Mouse (Mus musculus) c-Kit-positive CD71-positive TER-119-positive erythroid progenitor cells, embryonic 14.5 days (primary cell): ENCODE results near the gene Cep41.

Source experiments
- DNase-seq: peaks from one replicate; pipeline ENCODE4 v3.0.0-alpha.2; 2013; ENCODE audit warnings: low spot score

Cep41 gene

DNA sequence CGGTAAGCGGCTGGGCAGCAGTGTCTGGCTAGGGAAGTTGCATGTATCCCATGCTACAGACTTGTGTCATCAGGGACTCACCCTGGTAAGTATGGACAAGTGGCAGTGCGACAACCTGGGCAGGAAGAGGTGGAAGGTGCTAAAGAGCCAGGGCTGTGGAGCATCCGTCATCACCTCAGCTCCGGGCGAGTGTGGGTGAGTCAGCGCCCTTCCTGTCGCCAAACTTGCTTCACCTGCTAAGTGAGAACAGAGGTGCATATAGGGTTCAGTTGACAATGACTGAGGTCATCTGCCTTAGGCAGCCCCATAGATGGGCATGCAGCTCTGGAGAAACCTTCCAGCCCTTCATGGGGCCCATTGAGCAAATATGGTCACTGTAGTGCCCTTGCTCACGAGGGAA lies 68.8 kb downstream of the Cep41 start:
- DNase-seq: no peak

- DNase-seq: no peak
Measured at GRCm38 (mm10) chr6:30621986-30622389, 71.6 kb downstream of the Cep41 start.

GRCm38 (mm10) chr6:30620994-30621393 lies 72.6 kb downstream of the Cep41 start:
- DNase-seq: no peak

DNA sequence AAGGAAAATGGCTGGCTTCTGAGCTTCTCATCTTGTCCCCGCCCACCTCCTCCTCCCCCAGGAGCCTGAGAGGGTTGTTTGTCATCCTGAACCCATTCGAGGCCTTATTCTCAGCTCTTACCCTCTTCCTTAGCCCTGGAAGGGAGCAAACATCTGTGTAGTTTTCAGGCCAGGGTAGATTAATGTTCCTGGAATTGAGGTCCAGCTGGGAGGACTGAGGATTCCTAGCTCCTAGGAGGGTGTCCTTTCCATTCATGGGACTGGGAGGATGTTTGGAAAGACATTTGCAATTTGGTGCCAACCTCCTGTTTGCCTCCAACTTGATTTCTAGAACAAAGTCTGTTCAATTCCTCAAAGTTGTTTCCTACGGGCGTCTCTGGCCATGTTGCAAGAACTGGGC lies 73.0 kb downstream of the Cep41 start:
- DNase-seq: no peak

GRCm38 (mm10) chr6:30619606-30620005 lies 73.9 kb downstream of the Cep41 start:
- no peak for DNase-seq

DNA sequence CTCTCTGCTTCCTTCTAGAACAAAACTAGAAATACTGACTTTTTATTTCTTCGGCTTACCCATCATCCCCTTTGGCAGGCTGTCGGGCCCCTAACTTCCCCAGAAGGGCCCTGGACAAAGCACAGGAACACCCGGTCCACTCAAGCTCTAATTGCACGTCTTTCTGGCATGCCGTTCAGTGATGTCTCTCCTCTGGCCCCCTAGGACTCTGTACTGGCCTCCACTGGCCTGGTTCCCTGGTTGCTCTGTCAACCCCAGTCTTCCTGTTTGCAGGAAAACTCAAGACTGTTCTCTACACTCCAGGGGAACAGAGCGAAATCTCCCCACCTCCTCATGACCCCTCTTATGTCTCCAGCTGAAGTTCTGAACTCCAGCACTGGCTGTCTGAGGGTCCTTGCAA lies 74.8 kb downstream of the Cep41 start:
- no peak for DNase-seq

DNA sequence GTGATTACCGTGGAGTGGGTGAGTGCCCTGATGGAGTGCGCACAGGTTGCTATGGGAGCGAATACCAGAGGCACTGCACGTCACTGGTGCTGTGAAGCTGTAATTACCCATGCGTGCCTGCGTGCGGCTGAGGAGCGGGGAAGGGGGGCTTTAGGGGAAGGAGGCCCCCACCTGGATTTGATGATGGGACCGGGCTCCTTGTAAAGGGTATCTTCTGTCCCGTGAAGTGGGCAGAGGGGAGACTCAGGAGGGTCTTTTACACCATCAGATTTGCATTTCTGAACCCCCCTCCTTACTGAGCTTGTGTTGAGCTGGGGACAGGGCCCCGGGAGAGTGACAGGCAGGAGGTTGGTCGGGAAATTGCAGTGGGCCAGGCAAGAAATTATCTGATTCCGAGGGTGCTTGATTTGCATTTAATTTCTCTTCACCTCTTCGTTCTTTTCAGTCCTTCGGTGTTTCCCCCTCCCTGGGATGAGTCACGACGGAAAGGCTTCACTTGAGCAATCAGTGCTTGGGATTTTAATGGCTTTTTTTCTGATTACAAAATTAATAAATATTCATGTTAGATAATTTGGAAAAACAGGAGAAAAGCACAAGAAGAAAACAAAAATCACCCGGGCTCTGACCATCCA lies 75.5 kb downstream of the Cep41 start:
- no peak for DNase-seq

GRCm38 (mm10) chr6:30617020-30617958 lies 76.3 kb downstream of the Cep41 start:
- DNase-seq: no peak

DNA sequence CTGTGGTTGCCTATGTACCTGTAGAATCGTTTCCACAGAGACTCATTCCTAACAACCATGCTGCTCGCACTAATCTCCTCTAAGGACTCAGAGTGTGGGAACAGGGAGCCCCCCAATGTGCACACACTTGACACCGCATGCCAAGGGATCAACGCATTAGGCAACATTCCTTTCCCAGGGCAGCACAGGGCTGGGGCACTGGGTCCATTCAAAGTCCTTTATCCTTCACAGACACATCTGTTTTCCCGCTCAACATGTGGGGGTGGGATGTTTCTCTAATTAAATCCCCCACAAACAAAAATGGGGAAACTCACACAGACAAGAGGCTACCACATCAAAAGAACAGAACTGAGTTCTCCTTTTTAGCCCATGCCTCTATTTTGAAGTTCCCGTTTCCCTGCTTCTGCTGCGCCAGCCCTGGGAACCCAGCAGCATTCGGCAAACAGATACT lies 77.0 kb downstream of the Cep41 start:
- DNase-seq: no peak

DNA sequence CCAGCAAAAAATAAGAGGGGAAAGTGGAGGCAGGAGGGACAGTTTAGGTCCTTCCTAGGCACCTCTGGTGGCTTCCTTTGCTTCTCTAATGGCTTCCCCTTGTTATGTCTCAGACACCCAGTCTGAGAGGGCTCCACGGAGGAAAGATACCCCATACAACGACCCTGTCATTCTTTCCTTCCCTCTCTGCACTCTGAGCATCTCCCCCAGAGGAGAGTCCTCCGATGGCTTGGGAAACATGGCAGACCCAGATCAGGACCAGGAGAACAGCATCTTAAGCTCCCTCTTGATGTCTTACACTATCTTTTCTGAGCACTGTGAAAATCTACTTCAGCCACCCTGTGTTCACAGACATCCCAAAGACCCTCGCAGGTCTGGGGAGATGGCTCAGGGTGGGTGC lies 77.8 kb downstream of the Cep41 start:
- no peak for DNase-seq

DNA sequence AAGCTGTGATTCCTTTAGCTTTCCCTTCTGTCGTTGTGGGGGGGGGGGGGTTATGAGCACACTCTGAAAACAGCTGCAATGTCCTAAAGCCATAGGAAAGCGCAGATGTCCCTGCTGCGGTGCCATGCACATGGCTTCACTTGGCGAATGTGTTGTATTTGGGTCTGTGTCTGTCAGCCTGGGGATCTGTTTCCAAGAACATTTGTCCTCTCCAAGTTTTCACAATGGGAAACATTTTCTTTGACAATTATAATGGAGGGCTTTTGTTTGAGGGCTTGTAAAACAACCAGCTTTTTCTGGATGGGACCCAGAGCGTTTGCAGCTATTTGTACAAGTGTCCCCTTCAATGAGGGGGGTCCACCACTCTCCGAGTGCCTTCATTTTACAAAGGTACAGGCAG lies 79.3 kb downstream of the Cep41 start:
- DNase-seq: no peak

- DNase-seq: no peak
Measured at GRCm38 (mm10) chr6:30611212-30611611, 82.3 kb downstream of the Cep41 start.

- DNase-seq: no peak
Measured at GRCm38 (mm10) chr6:30610710-30611109, 82.8 kb downstream of the Cep41 start, which contains the start of gene Cpa5. Gene Cpa5 (plus strand): TSS chr6:30611010.

- DNase-seq: no peak
Measured at GRCm38 (mm10) chr6:30605672-30606071, 87.9 kb downstream of the Cep41 start.

- DNase-seq: no peak
Measured at GRCm38 (mm10) chr6:30605111-30605510, 88.4 kb downstream of the Cep41 start.

DNA sequence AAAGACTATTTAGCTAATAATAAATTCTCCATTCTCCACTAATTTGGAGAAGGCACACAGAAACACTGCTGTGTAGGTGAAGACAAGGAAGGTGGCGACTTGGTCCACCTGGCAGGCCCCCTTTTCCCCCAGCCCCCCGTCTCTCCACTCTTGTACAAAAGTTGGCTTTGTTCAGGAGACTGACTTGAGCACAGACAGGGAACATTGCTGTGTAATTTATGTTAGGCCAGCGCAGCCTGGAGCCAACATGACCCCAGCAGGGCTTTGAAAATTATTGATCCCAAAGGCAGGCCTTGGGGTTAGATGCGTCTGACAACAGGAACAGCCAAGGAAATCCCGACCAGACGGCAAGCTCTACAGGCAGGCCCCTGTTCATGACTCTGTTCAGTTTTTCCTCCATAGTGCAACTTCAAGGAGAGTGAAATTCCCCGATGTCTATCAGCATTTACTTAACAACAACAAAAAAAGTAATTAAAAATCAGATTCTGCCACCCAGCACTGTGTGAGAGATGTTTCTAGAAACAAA lies 89.1 kb downstream of the Cep41 start:
- DNase-seq: no peak
